Mouse (Mus musculus): Measurements from ENCODE around the gene 9230110F15Rik.
"Not testable (repeated sequence)": the region's sequence is repeated elsewhere in the genome, so short reads cannot be mapped to it uniquely, and the experiment has no call there.

9230110F15Rik gene

GRCm38 (mm10) chr9:35844050-35844449 lies at the start of gene 9230110F15Rik:
9230110F15Rik (minus strand) TSS chr9:35844150.
- in situ Hi-C loops (cut with MboI; ENCODE audit: low pct_unique_long_range_greater_than_20kb in 1 of 2, low sequenced_read_pairs in 2 of 2, unreplicated experiment in 1 of 2) = loop anchor here in 1 of 2 experiments (5.0 kb wide), 1 partner anchor 283 kb away; the partner anchor contains the start of gene Gm5916

GRCm38 (mm10) chr9:35893112-35893511 lies 49.2 kb upstream of the 9230110F15Rik start:
- in situ Hi-C loops (cut with MboI; ENCODE audit: low pct_unique_long_range_greater_than_20kb in 1 of 2, low sequenced_read_pairs in 2 of 2, unreplicated experiment in 1 of 2) = not testable (repeated sequence)

DNA sequence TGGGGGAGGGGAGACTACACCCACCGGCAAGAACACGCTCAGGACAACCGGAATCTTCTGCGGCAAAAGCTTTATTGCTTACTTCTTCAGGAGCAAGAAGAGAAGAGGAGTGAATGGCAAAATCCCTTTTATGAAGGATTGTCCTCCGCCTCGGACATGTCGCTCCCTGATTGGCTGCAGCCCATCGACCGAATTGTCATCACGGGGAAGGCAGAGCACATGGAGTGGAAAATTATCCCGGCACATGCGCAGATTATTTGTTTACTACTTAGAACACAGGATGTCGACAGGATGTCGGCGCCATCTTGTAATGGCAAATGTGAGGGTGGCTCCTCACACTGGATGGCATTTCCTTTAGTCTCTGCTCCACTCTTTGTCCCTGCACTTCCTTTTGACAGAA lies 26.1 kb downstream of the 9230110F15Rik start:
- in situ Hi-C loops (cut with MboI; ENCODE audit: low pct_unique_long_range_greater_than_20kb in 1 of 2, low sequenced_read_pairs in 2 of 2, unreplicated experiment in 1 of 2) = not testable (repeated sequence)

DNA sequence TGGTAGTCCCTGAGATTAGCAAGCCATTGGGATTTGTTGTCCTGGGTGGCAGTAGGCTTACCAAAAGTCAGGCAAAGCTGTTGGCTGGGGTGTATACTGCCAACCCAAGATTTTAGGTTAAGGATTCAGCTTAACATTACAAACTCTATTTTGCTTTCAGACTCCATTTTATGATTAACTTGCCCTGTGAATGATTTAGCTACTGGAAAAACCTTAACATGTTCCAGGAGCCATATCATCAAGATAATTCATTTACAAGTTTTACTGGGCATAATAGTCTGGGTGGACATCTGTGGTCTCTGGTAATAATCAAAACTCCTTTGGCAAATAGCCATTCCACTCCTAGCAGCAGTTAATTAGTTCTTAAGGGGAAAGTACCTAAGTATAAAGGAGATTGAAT lies 45.8 kb downstream of the 9230110F15Rik start:
- in situ Hi-C loops (cut with MboI; ENCODE audit: low pct_unique_long_range_greater_than_20kb in 1 of 2, low sequenced_read_pairs in 2 of 2, unreplicated experiment in 1 of 2) = no loop called here

DNA sequence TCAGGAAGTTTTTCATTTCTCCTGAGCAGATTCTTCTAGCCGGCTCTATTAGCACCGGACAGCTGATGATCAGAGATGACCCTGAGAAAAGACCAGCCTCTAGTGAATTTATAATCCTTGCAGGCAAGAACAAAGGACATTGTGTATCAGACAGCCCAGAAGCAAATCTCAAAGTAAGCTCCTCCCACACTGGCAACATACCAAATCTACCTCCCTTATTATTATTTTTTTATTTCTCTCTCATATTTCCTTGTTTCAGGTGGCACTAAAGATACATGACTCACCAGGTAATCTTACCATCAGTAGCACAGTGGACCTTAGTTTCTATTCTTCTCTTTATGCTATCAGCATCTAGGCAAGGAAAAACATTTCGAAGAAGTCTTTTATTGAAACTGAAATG lies 53.9 kb downstream of the 9230110F15Rik start, which contains the start of the genes Gm27235 and D730048I06Rik:
Gene Gm27235 (minus strand): TSS at position 101 of the 400 bp plus-strand sequence.
Gene D730048I06Rik (minus strand): TSS at position 112 of the 400 bp plus-strand sequence.
- in situ Hi-C loops (cut with MboI; ENCODE audit: low pct_unique_long_range_greater_than_20kb in 1 of 2, low sequenced_read_pairs in 2 of 2, unreplicated experiment in 1 of 2) = no loop called here
